In the genomic region with DNA sequence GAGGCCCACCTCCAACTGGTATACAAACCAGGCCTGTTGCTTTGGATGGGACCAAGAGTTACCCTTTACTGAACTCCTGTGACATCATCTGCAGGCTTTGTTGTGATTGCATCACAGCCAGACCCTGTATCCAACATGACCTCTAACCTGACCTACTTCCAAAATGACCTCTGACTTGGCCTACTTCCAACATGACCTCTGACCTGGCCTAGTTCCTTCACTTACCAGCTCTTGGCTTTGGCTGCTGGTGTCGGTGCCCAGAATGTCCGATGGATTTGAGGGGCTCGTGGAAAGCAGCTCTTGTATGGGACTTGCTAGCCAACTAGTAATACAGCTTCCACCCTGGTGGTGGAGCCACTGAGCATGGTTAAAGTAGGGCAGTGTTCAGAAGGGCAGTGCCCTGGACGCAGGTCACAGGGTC, we compare ENCODE assay signal across 9 mouse cellular contexts. TPM values are rescaled to one million over a fixed set of nuclear protein-coding genes. Genes with fewer than 3 reads are reported as not detected.
DNase-seq lines count a peak whose midpoint lies in the region; ATAC-seq and TF ChIP-seq lines count a peak whose summit lies in the region.
"Had no signal": no experiment of that assay in that cellular context is flagged by ENCODE, and none has a peak within 500 bp of the region (broad histone marks: within the 10 kb centered on the region; RNA-seq: fewer than 3 reads in every experiment).

No protein-coding gene starts in this region.

- WGBS in heart, adult 2 months = 65% methylated on average over 4 of the region's 4 CpGs
- WGBS in lung, embryonic 16.5 days = 70% methylated on average over 4 of the region's 4 CpGs

- no peaks in the 10 kb centered on the region for H3K27me3 ChIP-seq in heart, adult 2 months (ENCODE audit: control insufficient read depth, insufficient read depth, low read length)
- no peaks in the 10 kb centered on the region for H3K27me3 ChIP-seq in lung, embryonic 16.5 days (ENCODE audit: control insufficient read depth, insufficient read depth, low read depth, low read length)
- H3K27me3 ChIP-seq: heart, embryonic 15.5 days had no signal

- no peak for TF ChIP-seq EP300 in heart, adult 2 months (IDR thresholded peaks at IDR 0.05; ENCODE audit: insufficient read depth, low read depth, low read length)

- peak in 1 of 2 experiments; percentile 36 for DNase-seq in heart, adult 2 months
- DNase-seq in heart, postnatal 36 days = no peak
- peak; percentile 56 for DNase-seq in 416B (ENCODE audit: low read depth)
- DNase-seq in adrenal gland, postnatal 14 days = peak; percentile 72
- no peak for DNase-seq in urinary bladder, postnatal 14 days (ENCODE audit: low spot score)
- no peak for DNase-seq in urinary bladder, postnatal 25 days (ENCODE audit: low spot score)
- DNase-seq in right cerebral cortex, postnatal 10 days (ENCODE audit: low spot score in 2 of 2) = no peak

- intact Hi-C loops in heart, adult 2 months (cut with DNase I) = no loop called here
- intact Hi-C loops in heart, postnatal 36 days (cut with DNase I) = loop anchor here (2.0 kb wide), 2 partner anchors 16 to 44 kb away; no protein-coding TSS in a partner anchor

- H3K9ac ChIP-seq in heart, adult 2 months (ENCODE audit: low read depth, low read length) = no peak overlapping the region
- no peak overlapping the region for H3K9ac ChIP-seq in lung, embryonic 16.5 days (ENCODE audit: low read length)
- H3K9ac ChIP-seq: heart, embryonic 15.5 days had no signal

- no peaks in the 10 kb centered on the region for H3K9me3 ChIP-seq in lung, embryonic 16.5 days (ENCODE audit: control insufficient read depth, low read length)
- H3K9me3 ChIP-seq: heart, embryonic 15.5 days had no signal

- no peak for TF ChIP-seq POLR2A in heart, adult 2 months (IDR thresholded peaks at IDR 0.05; ENCODE audit: insufficient read depth, low read depth, low read length)

- H3K36me3 ChIP-seq in heart, adult 2 months (ENCODE audit: control insufficient read depth, insufficient read depth, low read length) = peaks cover 2% of the 10 kb centered on the region
- H3K36me3 ChIP-seq in lung, embryonic 16.5 days (ENCODE audit: control insufficient read depth, insufficient read depth, low read length) = no peaks in the 10 kb centered on the region
- H3K36me3 ChIP-seq: heart, embryonic 15.5 days had no signal

- H3K27ac ChIP-seq in heart, adult 2 months = peak overlapping the region; percentile 72
- peak overlapping the region; percentile 88 for H3K27ac ChIP-seq in lung, embryonic 16.5 days (ENCODE audit: low read length)
- H3K27ac ChIP-seq: heart, embryonic 15.5 days had no signal

- ATAC-seq in lung, embryonic 16.5 days (ENCODE audit: low read depth) = no peak; the same call in 1 of the 2 replicates

- H3K4me2 ChIP-seq in lung, embryonic 16.5 days (ENCODE audit: low read depth, low read length) = no peak overlapping the region
- H3K4me2 ChIP-seq: heart, embryonic 15.5 days had no signal

- TF ChIP-seq CTCF in heart, adult 2 months (IDR thresholded peaks at IDR 0.05) = peak; percentile 58

- no peaks in the 10 kb centered on the region for H3K79me2 ChIP-seq in heart, adult 2 months (replicated peaks; ENCODE audit: control insufficient read depth, insufficient read depth, low read length)

- peaks cover 15% of the 10 kb centered on the region for H3K4me1 ChIP-seq in heart, adult 2 months (ENCODE audit: control insufficient read depth, insufficient read depth, low read length)
- H3K4me1 ChIP-seq in lung, embryonic 16.5 days (replicated peaks; ENCODE audit: control insufficient read depth, insufficient read depth, low read length) = peaks cover 14% of the 10 kb centered on the region; the same call in 1 of the 2 replicates

- no peak overlapping the region for H3K4me3 ChIP-seq in heart, adult 2 months
- no peak overlapping the region for H3K4me3 ChIP-seq in lung, embryonic 16.5 days (ENCODE audit: low read length)
- H3K4me3 ChIP-seq: heart, embryonic 15.5 days had no signal

RNA-seq across cellular contexts. Expression of gene Phospho1, which starts 45.5 kb away (rescaled TPM):
- 100 to 1,000 TPM; 181 to 206 TPM for total RNA-seq in heart, adult 2 months (2021)
- 193 and 244 TPM in 2 replicates for polyA plus RNA-seq in heart, adult 2 months (2012; rRNA removed)
- 100 to 1,000 TPM; 174 to 180 TPM for total RNA-seq in heart, postnatal 36 days (2021)
- total RNA-seq in adrenal gland, postnatal 14 days (2021) = 269 and 312 TPM in 2 replicates
- 0.47 and 1.7 TPM in 2 replicates for polyA plus RNA-seq in lung, embryonic 16.5 days (2015; fragmentation: Nextera tagmentation; extraction: Ambion mirVana)

RNA-seq across cellular contexts. Expression of gene B130006D01Rik, which starts 55.5 kb away (rescaled TPM):
- total RNA-seq in heart, adult 2 months (2021) = under 1 TPM; 0.26 to 0.30 TPM
- 0.06 and 0.15 TPM in 2 replicates for polyA plus RNA-seq in heart, adult 2 months (2012; rRNA removed)
- total RNA-seq in heart, postnatal 36 days (2021) = under 1 TPM; 0.22 to 0.46 TPM
- total RNA-seq in adrenal gland, postnatal 14 days (2021) = 0.82 and 1.2 TPM in 2 replicates
- polyA plus RNA-seq in lung, embryonic 16.5 days (2015; fragmentation: Nextera tagmentation; extraction: Ambion mirVana) = 1.1 and 1.4 TPM in 2 replicates

RNA-seq across cellular contexts. Expression of gene Gngt2, which starts 58.2 kb away (rescaled TPM):
- 10 to 100 TPM; 19.0 to 24.4 TPM for total RNA-seq in heart, adult 2 months (2021)
- 10.2 and 12.4 TPM in 2 replicates for polyA plus RNA-seq in heart, adult 2 months (2012; rRNA removed)
- total RNA-seq in heart, postnatal 36 days (2021) = 10 to 100 TPM; 15.3 to 23.5 TPM
- 30.3 and 31.4 TPM in 2 replicates for total RNA-seq in adrenal gland, postnatal 14 days (2021)
- 21.7 and 28.2 TPM in 2 replicates for polyA plus RNA-seq in lung, embryonic 16.5 days (2015; fragmentation: Nextera tagmentation; extraction: Ambion mirVana)

Comparison
In these comparisons a context has a peak if more than half of its experiments do, and no peak if none do; other contexts are left out.
1. DNase-seq: peak in 416B (single experiment) and adrenal gland, postnatal 14 days (single experiment); none in heart, postnatal 36 days (0 of 2), urinary bladder, postnatal 14 days (single experiment), urinary bladder, postnatal 25 days (single experiment) and right cerebral cortex, postnatal 10 days (0 of 2).